Mouse (Mus musculus) MEL (cell line): ENCODE data around the gene Ncoa3. TPM values are rescaled to one million over a fixed set of nuclear protein-coding genes. Genes with fewer than 3 reads are reported as not detected.

ENCODE experiments used
- DNase-seq: peaks from one replicate; pipeline ENCODE4 v3.0.0; 2011; ENCODE audit warnings: low read depth, low spot score
- H3K27ac ChIP-seq: 2 replicates; pipeline ENCODE4 v1.5.1; 2012; ENCODE audit warnings: low read depth, mild to moderate bottlenecking, control low read depth, low read length, moderate library complexity; ENCODE audit not compliant: control insufficient read depth
- H3K27me3 ChIP-seq, 2 experiments: fragments of 150-350 bp in 1 of 2; sonication (generic) in 1 of 2; 2 replicates each; pipeline ENCODE4 v1.6.1; 2012; ENCODE audit warnings: low read length in 2 of 2, mild to moderate bottlenecking in 2 of 2, improper control_type of control experiment in 1 of 2, moderate library complexity in 1 of 2; ENCODE audit not compliant: insufficient read depth in 2 of 2, control insufficient read depth in 1 of 2
- H3K36me3 ChIP-seq, 2 experiments: 2 replicates each; pipeline ENCODE4 v1.6.1; 2012 to 2014; ENCODE audit warnings: low read length in 2 of 2, improper control_type of control experiment in 1 of 2, inconsistent platforms in 1 of 2, mild to moderate bottlenecking in 1 of 2; ENCODE audit not compliant: insufficient read depth in 2 of 2, control insufficient read depth in 1 of 2
- H3K4me1 ChIP-seq, 2 experiments: fragments of 150-350 bp in 1 of 2; sonication (generic) in 1 of 2; 2 replicates each; pipeline ENCODE4 v1.6.1; 2012; ENCODE audit warnings: low read length in 2 of 2, improper control_type of control experiment in 1 of 2, mild to moderate bottlenecking in 1 of 2; ENCODE audit not compliant: insufficient read depth in 2 of 2, control insufficient read depth in 1 of 2
- H3K4me3 ChIP-seq, 2 experiments: fragments of 150-350 bp in 1 of 2; sonication (generic) in 1 of 2; 2 replicates each; pipeline ENCODE4 v1.5.1; 2012; ENCODE audit warnings: low read depth in 2 of 2, low read length in 2 of 2, mild to moderate bottlenecking in 2 of 2, moderate library complexity in 2 of 2, control low read depth in 1 of 2, improper control_type of control experiment in 1 of 2; ENCODE audit not compliant: control insufficient read depth in 1 of 2, insufficient read depth in 1 of 2
- H3K79me2 ChIP-seq: 2 replicates; pipeline ENCODE4 v1.6.1; 2012; ENCODE audit warnings: mild to moderate bottlenecking, low read length, moderate library complexity; ENCODE audit not compliant: control insufficient read depth, poor library complexity, insufficient read depth
- H3K9ac ChIP-seq: 2 replicates; pipeline ENCODE4 v1.6.1; 2012; ENCODE audit warnings: low read depth, mild to moderate bottlenecking, control low read depth, low read length, moderate library complexity; ENCODE audit not compliant: control insufficient read depth, poor library complexity, severe bottlenecking
- H3K9me3 ChIP-seq: fragments of 150-350 bp; sonication (generic); replicated peaks from 2 replicates; pipeline ENCODE4 v1.6.1; 2012; ENCODE audit warnings: mild to moderate bottlenecking, low read length, improper control_type of control experiment, moderate library complexity; ENCODE audit not compliant: insufficient read depth
- BHLHE40 ChIP-seq: IDR thresholded peaks from 2 replicates; pipeline ENCODE4 v1.6.1; 2012; ENCODE audit warnings: low read depth, mild to moderate bottlenecking, inconsistent platforms, low read length, improper control_type of control experiment, borderline replicate concordance
- CHD1 ChIP-seq: IDR thresholded peaks from 2 replicates; pipeline ENCODE4 v1.6.1; 2012; ENCODE audit warnings: low read depth, mild to moderate bottlenecking, inconsistent platforms, low read length, improper control_type of control experiment
- CTCF ChIP-seq, 3 experiments: IDR thresholded peaks in 2 of 3; conservative IDR thresholded peaks in 1 of 3; 2 replicates each; pipeline ENCODE4 v1.5.1; 2011 to 2012; ENCODE audit warnings: low read length in 3 of 3, low read depth in 2 of 3, mild to moderate bottlenecking in 2 of 3, improper control_type of control experiment in 1 of 3, inconsistent platforms in 1 of 3, mixed read lengths in 1 of 3, moderate library complexity in 1 of 3; ENCODE audit not compliant: control insufficient read depth in 1 of 3, insufficient read depth in 1 of 3, poor library complexity in 1 of 3, severe bottlenecking in 1 of 3
- GABPA ChIP-seq: IDR thresholded peaks from 2 replicates; pipeline ENCODE4 v1.6.1; 2012; ENCODE audit warnings: low read depth, mild to moderate bottlenecking, inconsistent platforms, low read length, improper control_type of control experiment, moderate library complexity
- HCFC1 ChIP-seq: IDR thresholded peaks from 2 replicates; pipeline ENCODE4 v1.6.1; 2012; ENCODE audit warnings: low read depth, mild to moderate bottlenecking, inconsistent platforms, low read length, improper control_type of control experiment, moderate library complexity
- MAFK ChIP-seq: IDR thresholded peaks from 2 replicates; pipeline ENCODE4 v1.6.1; 2011; ENCODE audit warnings: low read depth, mild to moderate bottlenecking, low read length, improper control_type of control experiment, borderline replicate concordance
- MAX ChIP-seq: IDR thresholded peaks from 2 replicates; pipeline ENCODE4 v1.6.1; 2011; ENCODE audit warnings: low read length, improper control_type of control experiment
- MYC ChIP-seq: IDR thresholded peaks from 2 replicates; pipeline ENCODE4 v1.6.1; 2011; ENCODE audit warnings: low read depth, mild to moderate bottlenecking, low read length, improper control_type of control experiment, moderate library complexity
- NELFE ChIP-seq: IDR thresholded peaks from 2 replicates; pipeline ENCODE4 v1.6.1; 2011; ENCODE audit warnings: low read depth, low read length, improper control_type of control experiment
- POLR2AphosphoS2 ChIP-seq: IDR thresholded peaks from 2 replicates; pipeline ENCODE4 v1.6.1; 2011; ENCODE audit warnings: low read length, improper control_type of control experiment
- RAD21 ChIP-seq: IDR thresholded peaks from 2 replicates; pipeline ENCODE4 v1.6.1; 2011; ENCODE audit warnings: mild to moderate bottlenecking, low read depth, low read length, improper control_type of control experiment
- RCOR1 ChIP-seq: IDR thresholded peaks from 2 replicates; pipeline ENCODE4 v1.6.1; 2012; ENCODE audit warnings: low read depth, mild to moderate bottlenecking, inconsistent platforms, low read length, improper control_type of control experiment
- SIN3A ChIP-seq: IDR thresholded peaks from 2 replicates; pipeline ENCODE4 v1.6.1; 2012; ENCODE audit warnings: low read length, improper control_type of control experiment, inconsistent platforms
- SMC3 ChIP-seq: IDR thresholded peaks from 2 replicates; pipeline ENCODE4 v1.6.1; 2011; ENCODE audit warnings: low read depth, low read length, improper control_type of control experiment
- TCF12 ChIP-seq: IDR thresholded peaks from 2 replicates; pipeline ENCODE4 v1.6.1; 2014; ENCODE audit warnings: low read depth, mild to moderate bottlenecking, inconsistent platforms, low read length, improper control_type of control experiment, moderate library complexity
- UBTF ChIP-seq: IDR thresholded peaks from 2 replicates; pipeline ENCODE4 v1.6.1; 2012; ENCODE audit warnings: low read depth, mild to moderate bottlenecking, inconsistent platforms, low read length, improper control_type of control experiment, moderate library complexity, borderline replicate concordance; ENCODE audit not compliant: insufficient read depth
- USF1 ChIP-seq: IDR thresholded peaks from 2 replicates; pipeline ENCODE4 v1.6.1; 2014; ENCODE audit warnings: low read depth, mild to moderate bottlenecking, inconsistent platforms, low read length, improper control_type of control experiment, moderate library complexity
- USF2 ChIP-seq, 2 experiments: IDR thresholded peaks; 2 replicates each; pipeline ENCODE4 v1.6.1; 2011 to 2012; ENCODE audit warnings: improper control_type of control experiment in 2 of 2, low read length in 2 of 2, borderline replicate concordance in 1 of 2, inconsistent platforms in 1 of 2, low read depth in 1 of 2, mild to moderate bottlenecking in 1 of 2; ENCODE audit not compliant: insufficient read depth in 1 of 2
- ZC3H11A ChIP-seq: IDR thresholded peaks from 2 replicates; pipeline ENCODE4 v1.6.1; 2012; ENCODE audit warnings: low read depth, mild to moderate bottlenecking, inconsistent platforms, low read length, improper control_type of control experiment
- polyA plus RNA-seq, 2 experiments: library from polyadenylated mRNA; stranded (reverse) in 1 of 2; unstranded in 1 of 2; fragments of >175 nt in 1 of 2; fragments of >200 nt in 1 of 2; gene quantifications; 2 replicates each; pipeline versions ENCODE4 v1.2.1 to v1.2.4; 2012; ENCODE audit warnings: low replicate concordance in 2 of 2, low read depth in 1 of 2; ENCODE audit not compliant: insufficient read length in 2 of 2, insufficient read depth in 1 of 2, missing spikeins in 1 of 2
- total RNA-seq: library from RNA; depleted of rRNA; stranded (reverse); fragments of 300-350 nt; gene quantifications from 2 replicates; pipeline ENCODE4 v1.2.3, GENCODE M21; 2012

Ncoa3 gene
- total and polyA plus RNA-seq, 3 experiments, result 5.7 to 19.8 (median 10.3) TPM

DNA sequence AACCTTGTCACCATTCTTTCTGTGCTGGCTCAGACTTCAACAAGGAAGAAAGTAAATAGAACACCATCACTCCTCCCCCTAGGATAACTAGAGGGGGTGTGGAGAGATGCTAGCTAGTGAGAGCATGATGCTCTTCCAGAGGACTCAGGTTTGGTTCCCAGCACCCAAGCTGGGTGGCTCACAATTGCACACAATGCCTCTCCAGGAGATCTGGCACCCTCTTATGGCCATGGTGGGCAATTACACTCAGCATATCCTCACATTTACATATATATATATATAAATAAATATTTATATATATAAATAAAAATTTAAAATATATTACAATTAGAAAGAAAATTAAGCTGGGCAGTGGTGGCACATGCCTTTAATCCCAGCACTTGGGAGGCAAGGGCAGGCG, 104.4 kb downstream of the Ncoa3 start:
- Histone ChIP-seq H3K36me3 (no peaks in the 10 kb centered on the region), H3K4me1 (no peaks in the 10 kb centered on the region), H3K9me3 (no peaks in the 10 kb centered on the region), H3K27me3 (no peaks in the 10 kb centered on the region), H3K27ac (no peak overlapping the region), H3K9ac (no peak overlapping the region), H3K79me2 (no peaks in the 10 kb centered on the region), H3K4me3 (no peak overlapping the region)
- no peak for TF ChIP-seq GABPA
- peak in 2 of 3 experiments; percentile 27 to 28; a peak in 3 of 6 replicates for TF ChIP-seq CTCF (IDR thresholded peaks at IDR 0.05 in 2 of 3, conservative IDR thresholded peaks at IDR 0.05 in 1 of 3; ENCODE audit: control insufficient read depth in 1 of 3, insufficient read depth in 1 of 3, low read depth in 2 of 3, low read length in 3 of 3, poor library complexity in 1 of 3, severe bottlenecking in 1 of 3)
- peak; percentile 23 for DNase-seq

DNA sequence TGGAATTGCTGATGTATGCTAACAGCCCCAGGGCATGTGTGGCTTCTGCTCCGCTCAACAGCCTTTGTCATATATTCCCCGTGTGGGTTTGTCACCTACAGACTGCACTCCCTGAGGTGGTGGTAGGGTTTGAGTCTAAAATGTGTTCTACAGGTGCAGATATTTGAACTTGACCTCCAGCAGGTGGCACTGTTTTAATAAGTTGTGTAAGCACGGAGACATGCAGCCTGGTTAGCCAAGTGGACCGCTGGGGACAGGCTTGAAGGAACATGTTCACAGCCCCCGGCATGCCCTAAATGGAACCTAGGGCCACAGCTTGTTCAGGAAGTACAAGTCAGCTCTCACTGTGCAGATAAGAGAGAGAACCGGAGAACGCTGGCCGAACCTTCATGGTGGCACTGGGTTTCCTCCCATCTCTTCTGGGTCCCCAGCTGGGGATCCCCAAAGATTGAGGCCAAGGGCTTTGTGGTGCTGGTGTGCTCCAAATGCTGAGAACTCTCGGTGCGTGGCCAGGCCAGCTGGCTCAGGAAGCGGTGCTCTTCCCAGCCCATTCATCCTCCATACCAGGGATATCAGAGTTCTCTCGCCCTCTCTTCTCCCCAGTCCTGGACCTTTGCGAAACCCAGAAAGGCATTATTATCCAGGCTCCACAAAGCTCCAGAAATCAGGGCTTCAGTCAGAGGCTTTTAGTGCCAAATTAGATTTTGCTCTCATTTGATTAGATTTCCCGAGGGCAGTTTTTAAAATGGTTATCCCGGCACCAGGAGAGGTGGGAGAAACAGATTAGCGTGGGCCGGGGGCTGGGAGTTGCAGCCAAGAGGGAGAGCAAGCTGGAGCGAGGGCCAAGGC, 105.2 kb downstream of the Ncoa3 start:
- Histone ChIP-seq H3K27ac (no peak overlapping the region), H3K4me3 (no peak overlapping the region), H3K9ac (no peak overlapping the region), H3K36me3 (no peaks in the 10 kb centered on the region), H3K79me2 (no peaks in the 10 kb centered on the region), H3K27me3 (no peaks in the 10 kb centered on the region)
- TF ChIP-seq RAD21, result peak; percentile 37
- TF ChIP-seq CTCF (IDR thresholded peaks at IDR 0.05 in 2 of 3, conservative IDR thresholded peaks at IDR 0.05 in 1 of 3; ENCODE audit: control insufficient read depth in 1 of 3, insufficient read depth in 1 of 3, low read depth in 2 of 3, low read length in 3 of 3, poor library complexity in 1 of 3, severe bottlenecking in 1 of 3), result peak; percentile 25 to 66 (median 43)
- peak; percentile 66 for TF ChIP-seq SMC3
- TF ChIP-seq RCOR1, result no peak
- TF ChIP-seq, all 39 proteins: peak for 3
- Histone ChIP-seq H3K4me1 (no peaks in the 10 kb centered on the region), H3K9me3 (no peaks in the 10 kb centered on the region)
- peak; percentile 55 for DNase-seq

DNA sequence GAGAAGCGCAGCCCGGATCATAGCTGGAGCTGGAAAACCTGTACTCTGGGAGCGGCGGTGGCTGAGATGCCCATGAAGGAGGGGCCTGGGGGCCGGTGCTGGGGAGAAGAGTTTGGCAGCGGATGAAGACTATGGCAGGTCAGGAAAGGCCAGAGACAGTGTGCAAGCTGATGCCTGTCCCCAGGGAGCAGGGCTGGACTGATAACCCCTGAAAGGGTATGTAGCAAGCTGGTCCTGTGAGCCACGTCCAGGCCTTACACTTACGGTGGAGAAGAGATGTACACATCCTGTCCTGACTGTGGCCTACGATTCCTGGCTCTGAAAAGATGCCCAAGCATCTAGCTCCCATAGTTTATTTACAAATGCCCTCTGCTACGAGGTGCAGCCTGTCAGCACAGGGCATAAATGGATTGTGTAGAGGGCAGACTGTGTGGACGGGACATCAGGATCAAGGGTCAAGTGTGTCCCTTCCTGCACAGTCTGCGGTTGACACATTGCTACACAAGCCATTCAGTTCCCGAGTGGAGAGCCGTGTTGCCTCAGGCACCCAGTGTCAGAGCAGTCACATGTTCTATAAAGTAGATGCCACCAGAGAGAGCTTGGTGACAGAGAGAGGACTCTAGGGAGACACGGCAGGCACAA, 106.0 kb downstream of the Ncoa3 start:
- Histone ChIP-seq H3K27me3 (no peaks in the 10 kb centered on the region), H3K4me1 (no peaks in the 10 kb centered on the region), H3K4me3 (no peak overlapping the region), H3K9ac (no peak overlapping the region), H3K36me3 (no peaks in the 10 kb centered on the region), H3K9me3 (no peaks in the 10 kb centered on the region), H3K79me2 (no peaks in the 10 kb centered on the region), H3K27ac (no peak overlapping the region)
- DNase-seq, result no peak
- no peak for TF ChIP-seq USF1
- no peak for TF ChIP-seq MAX
- TF ChIP-seq CTCF (IDR thresholded peaks at IDR 0.05 in 2 of 3, conservative IDR thresholded peaks at IDR 0.05 in 1 of 3; ENCODE audit: control insufficient read depth in 1 of 3, insufficient read depth in 1 of 3, low read depth in 2 of 3, low read length in 3 of 3, poor library complexity in 1 of 3, severe bottlenecking in 1 of 3), result no peak
- no peak for TF ChIP-seq GABPA
- no peak for TF ChIP-seq SMC3
- TF ChIP-seq NELFE, result no peak
- no peak for TF ChIP-seq CHD1
- TF ChIP-seq UBTF, result no peak
- no peak for TF ChIP-seq MYC
- TF ChIP-seq USF2 (IDR thresholded peaks at IDR 0.05; ENCODE audit: borderline replicate concordance in 1 of 2, insufficient read depth in 1 of 2, low read depth in 1 of 2, low read length in 2 of 2), result no peak
- no peak for TF ChIP-seq POLR2AphosphoS2
- TF ChIP-seq MAFK, result no peak
- no peak for TF ChIP-seq SIN3A
- no peak for TF ChIP-seq ZC3H11A
- TF ChIP-seq HCFC1, result no peak
- no peak for TF ChIP-seq BHLHE40
- TF ChIP-seq TCF12, result no peak
- no peak for TF ChIP-seq RCOR1
